Mouse (Mus musculus) thymus, postnatal 4 days (tissue): ENCODE data around the gene Tmem26.

Experiments
- DNase-seq: peaks from one replicate; pipeline ENCODE4 v3.0.0; 2021

Tmem26 gene

DNA sequence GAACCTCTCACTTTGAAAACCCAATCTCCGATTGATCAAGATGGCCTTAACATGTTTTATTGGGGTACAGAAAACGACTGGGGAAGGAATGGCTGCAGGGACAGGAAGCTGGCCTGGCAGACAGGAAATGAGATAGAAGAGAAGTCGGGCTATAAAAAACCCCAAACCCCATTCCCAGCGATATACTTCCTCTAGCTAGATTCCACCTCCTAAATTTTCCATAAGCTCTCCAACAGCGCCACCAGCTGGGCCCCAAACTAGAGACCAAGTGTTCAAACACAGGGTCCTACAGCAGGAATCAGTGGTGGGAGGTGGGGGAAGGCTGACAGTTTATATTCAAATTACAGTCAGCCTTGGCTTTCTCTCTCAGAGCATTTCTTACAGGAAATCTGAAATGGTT lies 35.8 kb downstream of the Tmem26 start:
- peak; percentile 13 for DNase-seq

GRCm38 (mm10) chr10:68759789-68760188 lies 36.3 kb downstream of the Tmem26 start:
- DNase-seq: no peak

- no peak for DNase-seq
Observed at GRCm38 (mm10) chr10:68781067-68781868, 57.8 kb downstream of the Tmem26 start.

DNA sequence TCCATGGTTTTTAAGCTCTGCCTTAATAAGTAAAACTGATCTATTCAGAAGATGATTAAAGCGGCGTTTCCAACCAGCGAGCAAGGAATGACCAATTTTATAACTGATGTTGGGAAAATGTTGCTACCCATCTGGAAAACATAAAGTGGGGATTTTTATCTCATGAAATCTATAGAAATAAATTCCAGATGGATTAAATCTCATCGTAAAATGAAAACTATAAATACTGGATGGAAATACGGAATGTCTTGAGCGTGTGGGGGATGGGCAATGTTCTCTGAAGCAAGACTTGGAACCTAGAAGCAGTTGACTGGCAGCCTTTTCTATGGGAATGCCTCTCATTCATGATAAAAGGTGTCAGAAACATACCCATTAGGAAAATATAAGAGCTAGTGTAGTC lies 59.3 kb downstream of the Tmem26 start:
- no peak for DNase-seq

DNA sequence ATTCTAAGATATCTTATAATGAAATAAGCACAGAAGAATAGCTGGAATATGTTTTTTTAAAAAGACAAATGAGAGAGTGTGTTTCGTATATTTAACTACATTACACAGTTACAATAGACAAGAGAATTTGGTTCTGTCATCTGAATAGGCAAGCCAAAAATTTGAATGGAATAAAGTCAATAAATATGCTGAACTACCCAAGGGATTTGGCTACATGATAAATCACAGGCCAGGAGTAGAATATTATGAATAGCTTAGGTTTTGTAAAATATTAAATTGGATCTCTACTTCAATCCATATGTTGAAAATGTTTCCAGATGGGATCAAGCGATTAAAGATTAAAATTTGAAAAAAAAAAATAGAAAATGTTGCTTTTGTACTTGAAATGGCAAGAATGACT lies 60.4 kb downstream of the Tmem26 start:
- no peak for DNase-seq

DNA sequence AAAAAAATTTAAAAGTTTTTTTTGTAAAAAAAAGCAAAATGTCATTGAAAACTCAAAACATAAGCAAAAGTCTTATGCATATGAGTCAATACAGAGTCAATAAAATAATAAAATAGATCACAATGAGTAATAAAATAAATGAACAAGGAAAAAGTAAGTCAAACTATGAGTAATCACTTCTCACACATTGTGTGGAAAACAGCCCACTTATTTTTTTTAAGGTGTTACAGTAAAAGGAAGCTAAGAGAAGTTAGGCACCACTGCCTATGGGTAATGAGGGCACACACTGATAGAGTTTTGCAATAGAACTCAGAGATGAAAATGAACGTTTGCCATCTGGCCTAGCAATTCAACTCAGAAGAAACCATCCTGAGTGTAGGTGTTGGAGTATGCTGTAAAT lies 61.0 kb downstream of the Tmem26 start:
- no peak for DNase-seq

- DNase-seq: peak; percentile 6
Observed at GRCm38 (mm10) chr10:68795466-68795865, 72.0 kb downstream of the Tmem26 start.

- DNase-seq: no peak
Observed at GRCm38 (mm10) chr10:68799883-68800282, 76.4 kb downstream of the Tmem26 start.

GRCm38 (mm10) chr10:68800339-68800738 lies 76.9 kb downstream of the Tmem26 start:
- no peak for DNase-seq

DNA sequence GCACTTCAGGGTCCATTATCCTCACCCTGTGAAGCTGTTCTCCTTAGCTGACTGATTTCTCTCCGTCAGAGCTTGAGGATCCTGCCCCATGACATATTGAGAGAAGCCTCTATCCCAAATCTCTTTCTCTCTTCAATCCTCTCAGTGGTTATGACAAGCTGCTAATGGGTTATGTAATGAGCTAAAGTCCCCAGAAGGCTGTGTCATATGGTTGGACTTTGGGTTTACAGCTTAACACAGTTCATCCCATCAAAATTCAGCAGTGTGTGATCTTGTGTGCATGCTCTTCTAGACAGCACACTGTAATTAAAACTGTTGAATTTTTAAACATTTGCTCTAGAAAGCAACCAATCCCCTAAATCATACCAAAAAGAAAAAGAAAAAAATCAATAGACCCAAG lies 82.9 kb downstream of the Tmem26 start:
- DNase-seq: no peak

- DNase-seq: peak; percentile 7
Observed at GRCm38 (mm10) chr10:68810958-68811357, 87.5 kb downstream of the Tmem26 start.

DNA sequence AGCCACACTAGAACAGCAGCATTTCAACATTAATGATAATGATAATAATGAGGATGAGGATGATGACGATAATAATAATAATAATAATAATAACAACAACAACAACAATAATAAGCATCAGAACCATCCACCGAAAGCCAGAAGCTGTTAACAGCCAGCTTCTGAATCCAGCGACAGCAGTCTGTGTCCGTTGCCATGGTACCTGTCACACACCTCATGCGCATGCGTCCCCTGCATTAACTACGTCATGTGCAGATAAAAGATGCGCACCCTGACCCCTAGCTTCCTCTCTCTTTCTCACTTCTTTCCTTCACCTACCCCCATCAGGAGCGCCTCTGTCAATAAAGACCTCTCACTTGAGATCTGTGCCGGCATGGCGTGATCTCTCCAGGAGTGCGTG lies 89.3 kb downstream of the Tmem26 start:
- no peak for DNase-seq

- DNase-seq: no peak
Observed at GRCm38 (mm10) chr10:68817281-68817680, 93.8 kb downstream of the Tmem26 start.

DNA sequence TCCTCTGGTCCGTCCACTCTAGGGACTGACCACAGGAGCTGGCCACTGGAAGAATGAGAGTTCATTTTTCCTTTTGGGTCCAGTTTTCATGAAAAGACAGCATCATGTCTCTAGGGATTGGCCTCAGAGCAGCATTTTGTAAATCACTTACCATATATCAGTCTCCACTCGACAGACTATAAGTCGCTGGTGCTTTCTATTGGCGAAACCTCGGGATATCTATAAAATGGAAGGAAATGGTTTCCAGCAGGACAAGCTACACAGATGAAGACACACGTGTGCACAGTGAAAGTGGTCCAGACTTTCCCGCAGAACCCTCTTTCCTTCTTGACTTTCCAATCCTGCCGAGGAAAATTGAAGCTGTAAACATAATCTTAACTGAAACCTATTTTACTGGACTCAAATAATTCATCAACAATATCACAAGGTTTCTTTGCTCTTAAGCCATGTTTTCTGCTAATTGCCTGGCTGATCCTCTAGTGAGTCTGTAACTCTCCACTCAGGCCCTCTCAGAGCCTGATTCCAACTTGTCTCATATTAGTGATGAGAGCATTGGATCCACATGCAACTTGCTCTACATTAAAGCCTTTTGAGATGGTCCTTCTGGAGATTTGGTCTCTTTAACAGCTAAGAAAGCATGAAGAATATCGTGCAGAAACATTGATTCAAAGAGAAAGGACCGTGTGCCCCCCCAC lies 94.8 kb downstream of the Tmem26 start:
- no peak for DNase-seq

- no peak for DNase-seq
Observed at GRCm38 (mm10) chr10:68824519-68824918, 101.1 kb downstream of the Tmem26 start.
